Mouse (Mus musculus): ENCODE measurements around the gene Rasgrp2.

The Rasgrp2 gene

DNA sequence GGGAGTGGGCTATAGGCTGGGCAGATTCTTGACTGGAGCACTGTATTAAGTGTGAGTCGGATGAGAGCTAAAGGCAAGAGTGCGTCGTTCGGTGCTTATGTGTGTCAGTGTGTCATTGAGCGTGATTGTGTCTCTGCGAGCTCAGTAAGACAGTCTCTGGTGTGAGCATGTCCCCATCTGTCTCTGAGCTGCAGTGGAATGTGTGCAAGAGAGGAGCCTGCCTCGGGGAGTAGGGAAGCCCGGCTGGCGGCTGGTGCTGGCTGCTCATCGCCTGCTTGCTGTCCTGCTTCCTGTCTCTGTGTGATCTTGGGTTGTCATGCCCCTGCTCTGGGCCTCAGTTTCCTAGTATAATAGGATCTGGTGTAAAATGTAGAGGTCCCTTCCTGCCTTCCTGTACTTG lies 43.9 kb downstream of the Rasgrp2 start:
- no peak for DNase-seq

DNA sequence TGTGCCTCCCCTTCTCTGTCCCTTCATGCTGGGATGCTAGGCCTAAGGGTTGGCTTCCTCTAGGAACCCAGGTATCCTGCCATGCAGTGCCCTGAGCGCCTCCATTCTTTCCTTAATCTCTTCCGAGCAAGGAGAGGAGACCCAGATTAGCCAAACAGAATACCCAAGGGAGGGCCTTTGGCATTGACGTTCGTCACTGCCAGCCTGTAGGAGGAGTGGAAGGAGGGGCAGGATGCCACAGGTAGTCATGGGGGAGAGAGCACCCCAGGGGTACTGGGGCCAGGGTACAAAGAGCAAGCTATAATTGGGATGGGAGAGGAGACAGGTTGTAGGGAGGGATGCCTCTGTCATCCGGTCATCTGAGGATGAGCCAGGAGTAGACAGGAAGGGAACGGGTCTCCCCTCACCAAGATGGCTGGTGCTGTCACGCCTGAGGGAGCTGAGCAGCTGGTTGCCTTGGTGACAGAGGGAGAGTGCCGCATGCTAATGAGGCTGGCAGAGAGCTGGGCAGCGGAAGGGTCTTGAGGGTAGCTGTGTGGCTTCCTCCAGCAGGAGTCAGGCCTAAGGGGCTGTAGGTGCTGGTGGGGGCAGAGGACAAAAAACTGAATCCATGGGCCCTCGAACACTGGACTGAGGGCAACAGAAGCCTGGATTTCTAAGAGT lies 46.8 kb downstream of the Rasgrp2 start:
- DNase-seq, result no peak

DNA sequence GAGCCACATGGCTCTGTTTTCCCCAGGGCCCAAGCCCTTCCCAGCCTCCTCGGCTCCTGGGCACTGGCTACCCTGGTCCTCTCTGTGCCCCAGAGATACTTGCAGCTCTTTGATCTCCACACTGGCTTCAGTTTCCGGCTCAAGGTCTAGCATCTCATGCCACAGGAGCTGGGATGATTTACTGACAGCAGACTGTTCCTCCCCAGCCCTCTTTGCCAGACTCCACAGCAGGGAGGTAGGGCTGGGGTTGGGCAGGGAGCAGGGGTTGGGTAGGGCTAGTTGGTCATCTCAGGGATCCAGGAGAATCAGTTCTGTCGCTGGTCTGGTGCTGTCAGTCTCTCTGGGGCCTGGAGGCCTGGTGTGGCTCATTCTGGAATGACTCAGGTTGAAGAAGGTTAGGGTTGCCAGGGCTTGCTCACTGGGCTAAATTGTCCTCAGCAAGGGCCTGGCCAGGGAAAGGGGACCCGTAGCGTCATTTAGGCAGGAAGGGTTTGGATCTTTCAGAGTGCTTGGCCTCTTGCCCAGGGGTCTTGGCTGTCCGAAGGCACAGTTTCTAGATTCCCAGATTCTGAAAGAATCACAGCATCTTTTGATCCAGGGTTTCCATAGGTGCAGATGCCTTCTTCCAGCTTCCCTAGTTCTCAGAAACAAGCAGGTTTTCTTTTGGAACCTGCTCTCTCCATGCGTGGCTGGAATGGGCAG lies 47.7 kb downstream of the Rasgrp2 start:
- DNase-seq, result no peak

DNA sequence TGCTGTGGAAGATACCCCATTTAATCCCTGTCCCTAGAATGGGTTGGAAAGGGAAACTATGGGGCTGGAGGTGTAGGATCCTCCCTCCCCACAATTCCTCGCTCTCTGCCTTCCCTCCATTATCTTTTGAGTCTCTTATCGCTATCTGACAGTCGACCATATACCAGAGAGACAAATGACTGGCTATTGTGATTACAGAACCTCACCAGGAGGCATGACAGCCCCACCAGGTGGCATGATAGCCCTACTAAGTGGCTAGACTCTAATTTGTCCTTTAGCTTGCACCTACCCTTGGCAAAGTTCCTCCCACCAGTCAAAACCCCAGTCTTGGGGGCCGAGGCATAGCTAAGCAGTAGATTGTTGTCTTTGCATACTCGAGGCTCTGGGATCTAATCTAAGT lies 49.6 kb downstream of the Rasgrp2 start:
- no peak for DNase-seq

DNA sequence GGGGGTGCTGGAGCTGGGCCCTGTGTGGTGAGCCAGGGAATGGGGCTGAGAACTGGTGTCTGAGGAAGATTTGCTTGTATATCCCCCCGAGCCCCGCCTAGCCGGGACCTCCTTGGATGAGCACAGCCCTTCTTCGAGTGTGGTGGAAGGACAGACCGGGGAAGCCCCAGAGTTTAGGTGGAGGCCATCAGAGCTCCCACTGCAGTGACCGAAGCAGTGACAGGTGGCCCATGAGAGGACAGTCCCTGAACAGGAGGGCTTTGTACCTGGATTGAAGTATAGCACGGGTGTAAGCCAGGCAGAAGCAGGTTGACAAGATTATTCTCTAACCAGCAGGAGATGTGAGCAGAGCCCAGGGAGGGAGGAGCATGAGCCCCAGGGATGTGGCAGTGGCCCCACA lies 50.7 kb downstream of the Rasgrp2 start:
- DNase-seq, result no peak

DNA sequence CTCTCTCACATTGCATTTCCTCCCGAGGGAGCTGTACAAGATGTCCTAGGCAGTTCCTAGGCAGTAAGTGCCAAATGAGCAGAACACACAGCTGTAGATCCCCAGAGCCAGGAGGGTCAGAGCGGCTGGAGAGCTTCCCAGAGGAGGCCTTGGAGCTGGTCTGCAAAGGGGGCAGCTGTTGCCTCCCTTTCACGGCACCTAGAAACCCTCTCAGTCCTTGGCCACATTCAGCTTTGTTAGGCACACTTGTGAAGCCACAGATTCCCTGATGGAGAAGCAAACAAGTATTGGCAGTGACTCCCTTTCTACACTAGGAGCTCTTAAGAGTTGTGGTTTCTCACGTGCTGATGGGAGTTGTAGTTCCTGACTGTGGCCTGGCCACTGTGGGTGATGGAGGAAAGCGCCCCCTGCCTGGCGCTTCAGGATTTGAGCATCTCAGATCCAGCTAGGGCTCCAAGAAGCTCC lies 52.9 kb downstream of the Rasgrp2 start:
- DNase-seq, result peak; percentile 70

DNA sequence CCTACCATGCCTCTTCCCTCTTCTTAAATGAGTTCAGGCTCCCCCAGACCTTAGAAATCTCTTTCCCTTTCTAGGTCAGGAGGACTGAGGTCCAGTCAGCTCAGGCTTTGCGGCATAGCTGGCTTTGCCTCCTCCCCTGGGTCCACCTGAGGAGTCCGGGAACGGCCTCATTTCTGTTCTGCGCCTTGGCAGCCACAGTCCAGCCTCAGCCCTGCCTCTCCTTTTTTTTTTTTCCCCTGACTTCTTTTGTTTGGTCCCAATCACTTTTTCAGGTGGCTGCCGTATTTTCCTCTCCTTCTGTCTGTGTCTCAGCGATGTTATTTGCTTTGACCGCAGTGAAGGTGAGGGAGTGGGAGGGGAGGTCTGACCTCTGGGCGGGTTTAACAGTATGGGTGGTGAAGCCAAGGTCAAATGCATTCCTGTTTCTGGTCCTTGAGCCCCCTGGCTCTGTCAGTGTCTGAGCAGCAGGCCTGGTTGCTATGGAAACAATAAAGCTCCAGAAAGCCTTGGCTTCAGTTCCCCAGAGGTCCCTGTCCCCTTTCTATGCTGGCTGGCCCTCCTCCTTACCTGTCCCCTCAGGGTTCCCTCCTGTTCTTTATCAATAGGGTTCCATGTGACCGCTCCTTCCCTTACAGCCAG lies 53.7 kb downstream of the Rasgrp2 start:
- no peak for DNase-seq

DNA sequence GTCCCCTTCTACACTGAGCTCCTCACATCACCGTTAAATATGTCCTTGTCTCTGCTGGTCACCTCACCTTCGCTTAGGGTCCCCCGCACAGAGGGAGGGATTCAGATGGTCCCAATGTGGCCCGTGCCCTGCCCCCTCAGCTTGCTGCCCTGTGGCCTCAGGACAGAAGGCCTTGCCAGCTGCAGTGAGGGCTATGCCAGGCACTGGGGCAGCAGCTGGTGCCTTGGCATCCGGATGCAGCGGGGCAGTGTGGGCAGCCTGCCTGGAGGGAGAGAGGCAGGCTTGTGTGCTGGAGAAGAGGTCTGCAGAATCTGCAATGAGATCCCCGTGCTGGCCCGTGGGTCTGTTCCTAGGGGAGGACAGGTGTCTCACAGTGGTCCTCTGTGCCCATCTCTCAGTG lies 54.2 kb downstream of the Rasgrp2 start:
- no peak for DNase-seq

DNA sequence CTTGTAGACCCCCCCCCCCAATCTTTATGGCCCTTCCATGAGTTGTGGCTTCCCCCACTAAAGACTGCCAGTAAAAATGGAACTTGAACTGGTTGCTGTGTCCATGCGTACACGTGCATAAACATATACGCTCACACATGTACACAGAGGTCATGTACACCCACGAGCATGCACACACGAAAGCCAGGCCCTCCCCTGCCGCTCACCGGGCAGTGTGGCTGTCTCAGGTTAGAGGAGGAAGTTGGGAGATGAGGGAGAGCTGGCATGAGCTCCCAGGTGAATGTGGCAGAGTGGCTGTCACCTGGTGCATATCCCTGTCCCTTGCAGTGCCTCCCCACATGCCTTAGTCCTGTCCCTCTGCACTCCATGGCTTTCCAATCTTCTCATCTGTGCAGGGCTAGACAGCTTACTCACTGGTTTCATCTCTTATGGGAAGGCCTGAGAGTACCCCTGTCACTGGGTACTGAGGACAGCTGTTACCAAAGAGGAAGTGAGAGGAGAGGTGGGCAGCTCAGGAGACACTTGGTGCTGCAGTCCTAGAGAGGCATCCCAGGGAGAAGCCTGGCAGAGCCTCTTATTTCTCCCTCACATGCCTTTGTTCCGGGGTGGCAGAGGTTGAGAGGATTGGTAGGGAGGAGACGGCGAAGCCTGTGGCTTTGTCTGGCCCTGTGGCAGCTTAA lies 55.0 kb downstream of the Rasgrp2 start:
- DNase-seq, result no peak

DNA sequence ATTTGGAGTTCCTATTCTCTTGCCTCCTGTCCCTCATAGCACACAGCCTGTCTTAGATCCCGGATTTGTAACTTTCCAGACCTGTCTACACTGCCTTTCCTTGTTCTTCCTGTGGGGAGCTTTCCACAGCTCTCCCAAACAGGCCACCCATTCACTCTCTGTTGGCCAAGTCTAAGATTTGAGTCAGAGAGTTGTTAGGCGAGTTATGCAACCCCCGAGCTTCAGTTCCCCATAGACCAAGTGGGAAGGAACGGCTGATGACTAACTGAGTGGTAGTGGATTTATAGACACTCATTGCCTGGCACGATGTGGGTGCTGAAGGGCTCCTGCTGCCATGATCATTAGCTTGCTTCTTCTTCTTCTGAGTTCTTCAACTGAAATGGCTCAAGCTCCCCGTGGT lies 60.4 kb downstream of the Rasgrp2 start:
- no peak for DNase-seq

DNA sequence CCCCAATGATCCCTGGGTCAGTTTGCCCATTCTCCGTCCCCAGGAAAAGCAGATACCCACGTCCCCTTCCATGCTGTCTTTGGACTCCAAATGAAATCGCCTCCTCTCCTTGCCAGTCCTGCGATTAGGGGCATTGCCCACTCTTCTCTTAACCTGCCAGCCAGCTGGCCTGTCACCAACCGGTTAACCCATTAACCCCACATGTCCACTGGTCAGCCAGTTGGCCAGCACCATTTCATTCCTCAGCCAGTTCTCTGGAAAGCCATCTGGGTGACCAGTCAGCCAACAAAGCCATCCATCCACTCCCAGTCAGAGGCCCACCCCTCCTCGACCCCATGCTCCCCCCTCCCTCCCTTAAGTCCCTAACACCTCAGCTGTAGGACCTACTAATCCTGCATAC lies 63.7 kb downstream of the Rasgrp2 start:
- DNase-seq, result no peak

DNA sequence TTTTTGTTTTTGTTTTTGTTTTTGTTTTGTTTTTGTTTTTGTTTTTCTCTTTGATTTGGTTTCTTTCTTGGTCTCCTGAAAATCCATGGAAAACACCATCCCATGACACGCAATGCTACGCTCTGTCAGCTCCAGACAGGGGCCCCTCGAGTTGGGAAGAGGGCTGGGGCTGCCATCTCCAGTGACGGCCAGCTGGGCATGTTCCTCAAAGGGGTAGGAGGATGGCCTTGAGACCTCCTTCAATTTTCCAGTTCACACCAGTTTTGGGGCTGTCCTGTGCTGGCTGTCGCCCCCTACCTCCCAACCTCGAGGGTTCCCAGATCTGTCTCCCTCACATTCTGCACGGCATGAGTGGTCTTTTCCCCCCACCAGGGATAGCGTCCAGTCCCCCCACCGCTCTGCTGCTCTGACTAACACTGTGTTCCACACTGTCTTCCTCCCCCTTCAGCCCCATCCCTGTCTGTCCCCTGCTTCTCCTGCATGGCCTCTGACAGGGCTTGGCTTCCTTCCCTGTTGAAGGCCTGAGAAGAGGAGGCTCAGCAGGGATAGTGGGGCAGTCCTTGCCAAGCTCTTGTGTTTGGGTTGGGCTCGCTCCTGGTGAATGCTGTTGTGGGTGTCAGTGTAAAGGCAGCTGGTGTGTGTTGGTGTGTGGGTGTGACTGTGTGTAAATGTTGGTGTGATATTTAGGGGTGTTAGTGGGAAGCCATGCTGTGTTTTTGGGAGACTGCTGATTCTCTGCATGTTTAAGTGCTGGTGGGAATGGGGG lies 65.3 kb downstream of the Rasgrp2 start:
- DNase-seq, result no peak

Data from thymus, postnatal 25 days (tissue).